Mouse (Mus musculus): ENCODE data around the gene Ttc38. TPM values are rescaled to one million over a fixed set of nuclear protein-coding genes. Genes with fewer than 3 reads are reported as not detected.

Ttc38 gene
- polyA plus RNA-seq, 1 experiment from 2014 or later, result 4.0 TPM

DNA sequence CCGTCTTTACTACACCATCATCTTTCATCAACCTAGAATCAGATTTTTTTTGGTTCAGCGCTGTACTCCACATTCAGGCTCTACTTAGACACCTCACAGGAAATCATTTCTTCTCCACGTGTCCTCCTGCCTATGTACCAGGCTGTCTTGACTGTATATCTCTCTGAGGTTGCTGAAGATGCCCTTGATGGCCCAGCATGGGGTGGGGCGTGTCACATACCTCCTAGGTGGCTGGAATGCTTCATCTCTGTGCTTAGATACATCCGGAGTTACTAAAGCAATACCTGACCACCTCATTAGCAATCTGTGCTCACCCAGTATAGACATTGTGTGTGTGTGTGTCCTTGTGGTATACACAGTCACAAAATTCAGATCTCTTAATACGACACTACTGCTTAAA, 36.6 kb upstream of the Ttc38 start:
- Histone ChIP-seq H3K9me3 (replicated peaks; ENCODE audit: control insufficient read depth, low read length) (no peaks in the 10 kb centered on the region), H3K4me2 (no peak overlapping the region), H3K4me1 (ENCODE audit: control insufficient read depth, insufficient read depth, low read length) (no peaks in the 10 kb centered on the region), H3K4me3 (ENCODE audit: low read depth, low read length) (no peak overlapping the region), H3K27me3 (ENCODE audit: control insufficient read depth, insufficient read depth, low read length) (no peaks in the 10 kb centered on the region; the same call in 1 of the 2 replicates), H3K36me3 (ENCODE audit: control insufficient read depth, insufficient read depth, low read length) (no peaks in the 10 kb centered on the region), H3K27ac (ENCODE audit: low read depth, low read length) (no peak overlapping the region), H3K9ac (ENCODE audit: low read depth, low read length) (no peak overlapping the region)
- no peak for ATAC-seq (replicated peaks; ENCODE audit: insufficient number of reproducible peaks, low FRiP score, low TSS enrichment)
- WGBS (ENCODE audit: insufficient replicate concordance), result 65% methylated on average over 6 of the region's 6 CpGs

- Histone ChIP-seq H3K36me3 (ENCODE audit: control insufficient read depth, insufficient read depth, low read length) (no peaks in the 10 kb centered on the region), H3K27me3 (ENCODE audit: control insufficient read depth, insufficient read depth, low read length) (no peaks in the 10 kb centered on the region), H3K4me3 (ENCODE audit: low read depth, low read length) (no peak overlapping the region), H3K27ac (ENCODE audit: low read depth, low read length) (no peak overlapping the region), H3K4me2 (no peak overlapping the region), H3K9me3 (replicated peaks; ENCODE audit: control insufficient read depth, low read length) (no peaks in the 10 kb centered on the region), H3K4me1 (ENCODE audit: control insufficient read depth, insufficient read depth, low read length) (no peaks in the 10 kb centered on the region), H3K9ac (ENCODE audit: low read depth, low read length) (no peak overlapping the region)
- 80% methylated on average over 8 of the region's 8 CpGs for WGBS (ENCODE audit: insufficient replicate concordance)
- ATAC-seq (replicated peaks; ENCODE audit: insufficient number of reproducible peaks, low FRiP score, low TSS enrichment), result no peak
Measured at GRCm38 (mm10) chr15:85798676-85799075, 33.4 kb upstream of the Ttc38 start.

GRCm38 (mm10) chr15:85802931-85803330, 29.2 kb upstream of the Ttc38 start:
- ATAC-seq (replicated peaks; ENCODE audit: insufficient number of reproducible peaks, low FRiP score, low TSS enrichment), result no peak
- Histone ChIP-seq H3K36me3 (ENCODE audit: control insufficient read depth, insufficient read depth, low read length) (no peaks in the 10 kb centered on the region), H3K27me3 (ENCODE audit: control insufficient read depth, insufficient read depth, low read length) (no peaks in the 10 kb centered on the region), H3K9ac (ENCODE audit: low read depth, low read length) (no peak overlapping the region), H3K4me2 (no peak overlapping the region), H3K4me1 (ENCODE audit: control insufficient read depth, insufficient read depth, low read length) (no peaks in the 10 kb centered on the region), H3K27ac (ENCODE audit: low read depth, low read length) (no peak overlapping the region), H3K9me3 (replicated peaks; ENCODE audit: control insufficient read depth, low read length) (no peaks in the 10 kb centered on the region), H3K4me3 (ENCODE audit: low read depth, low read length) (no peak overlapping the region)
- 72% methylated on average over 2 of the region's 2 CpGs for WGBS (ENCODE audit: insufficient replicate concordance)

DNA sequence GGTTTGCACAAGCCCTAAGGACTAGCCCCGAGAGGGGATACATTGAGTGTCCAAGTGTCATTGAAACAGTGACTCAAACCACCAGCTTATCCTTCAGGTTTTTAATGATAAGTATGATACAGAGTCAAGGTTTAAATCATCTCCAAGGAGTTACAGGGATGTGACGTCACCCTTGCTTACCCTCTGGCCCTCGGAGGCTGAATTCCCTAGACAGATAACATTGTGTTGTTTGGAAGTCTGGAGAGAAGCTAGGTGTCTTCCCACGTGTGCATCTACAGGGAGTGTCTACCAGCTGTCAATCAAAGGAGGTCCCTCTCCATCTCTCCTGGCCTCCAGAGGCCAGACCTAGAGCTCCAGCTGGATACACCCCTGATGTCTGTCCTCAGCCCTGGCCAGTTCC, 25.2 kb upstream of the Ttc38 start:
- H3K36me3 ChIP-seq (ENCODE audit: control insufficient read depth, insufficient read depth, low read length), result no peaks in the 10 kb centered on the region; the same call in 1 of the 2 replicates
- H3K27ac ChIP-seq (ENCODE audit: low read depth, low read length), result no peak overlapping the region
- no peaks in the 10 kb centered on the region for H3K27me3 ChIP-seq (ENCODE audit: control insufficient read depth, insufficient read depth, low read length)
- WGBS (ENCODE audit: insufficient replicate concordance), result 56% methylated on average over 4 of the region's 4 CpGs
- H3K9me3 ChIP-seq (replicated peaks; ENCODE audit: control insufficient read depth, low read length), result no peaks in the 10 kb centered on the region
- no peak overlapping the region for H3K4me3 ChIP-seq (ENCODE audit: low read depth, low read length)
- H3K4me1 ChIP-seq (ENCODE audit: control insufficient read depth, insufficient read depth, low read length), result peaks cover 6% of the 10 kb centered on the region
- H3K9ac ChIP-seq (ENCODE audit: low read depth, low read length), result no peak overlapping the region
- no peak overlapping the region for H3K4me2 ChIP-seq
- ATAC-seq (replicated peaks; ENCODE audit: insufficient number of reproducible peaks, low FRiP score, low TSS enrichment), result no peak

DNA sequence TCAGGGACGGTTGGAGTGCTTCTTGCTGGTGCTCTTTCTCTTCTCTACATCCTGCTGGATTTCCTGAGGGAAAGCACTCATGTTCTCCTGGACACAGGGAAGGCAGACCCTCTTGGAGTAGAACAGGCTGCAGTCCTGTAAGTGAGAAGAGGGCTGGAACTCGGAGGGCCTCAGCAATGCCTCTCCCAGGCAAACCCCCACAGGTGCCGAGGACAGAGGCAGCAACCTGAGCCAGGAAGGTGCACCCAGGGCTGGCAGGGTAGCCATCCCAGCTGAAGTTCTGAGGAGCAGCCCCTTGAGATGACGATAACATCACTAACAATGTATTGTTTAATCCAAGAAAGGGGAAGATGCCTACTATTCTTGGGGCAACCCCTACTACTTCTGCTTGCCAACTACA, 24.7 kb upstream of the Ttc38 start:
- H3K27ac ChIP-seq (ENCODE audit: low read depth, low read length), result no peak overlapping the region
- H3K4me1 ChIP-seq (ENCODE audit: control insufficient read depth, insufficient read depth, low read length), result peaks cover 6% of the 10 kb centered on the region
- no peaks in the 10 kb centered on the region for H3K27me3 ChIP-seq (ENCODE audit: control insufficient read depth, insufficient read depth, low read length)
- H3K36me3 ChIP-seq (ENCODE audit: control insufficient read depth, insufficient read depth, low read length), result no peaks in the 10 kb centered on the region; the same call in 1 of the 2 replicates
- H3K9me3 ChIP-seq (replicated peaks; ENCODE audit: control insufficient read depth, low read length), result no peaks in the 10 kb centered on the region
- ATAC-seq (replicated peaks; ENCODE audit: insufficient number of reproducible peaks, low FRiP score, low TSS enrichment), result no peak
- H3K4me3 ChIP-seq (ENCODE audit: low read depth, low read length), result no peak overlapping the region
- no peak overlapping the region for H3K9ac ChIP-seq (ENCODE audit: low read depth, low read length)
- 77% methylated on average over 4 of the region's 4 CpGs for WGBS (ENCODE audit: insufficient replicate concordance)
- no peak overlapping the region for H3K4me2 ChIP-seq

DNA sequence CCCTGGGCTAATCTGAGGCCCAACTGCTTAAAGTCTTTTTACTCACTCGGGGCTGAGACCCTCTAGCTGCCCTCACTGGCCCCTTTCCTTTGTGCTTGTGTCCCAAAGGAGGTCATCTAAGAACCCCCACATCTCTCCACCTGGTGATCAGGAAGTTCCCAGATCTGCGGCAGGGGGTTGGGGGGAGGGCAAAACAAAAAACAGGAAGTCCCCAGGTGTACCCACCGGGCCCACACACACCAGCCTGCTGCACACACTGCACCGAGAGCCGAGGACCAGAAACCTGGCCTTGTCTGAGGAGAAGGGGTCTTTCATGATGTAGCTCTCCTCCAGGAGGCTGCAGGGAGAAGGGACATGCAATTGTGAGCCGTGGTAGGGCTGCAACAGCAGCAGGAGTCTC, 24.1 kb upstream of the Ttc38 start:
- Histone ChIP-seq H3K27me3 (ENCODE audit: control insufficient read depth, insufficient read depth, low read length) (no peaks in the 10 kb centered on the region), H3K9me3 (replicated peaks; ENCODE audit: control insufficient read depth, low read length) (no peaks in the 10 kb centered on the region), H3K4me2 (no peak overlapping the region), H3K27ac (ENCODE audit: low read depth, low read length) (no peak overlapping the region), H3K4me3 (ENCODE audit: low read depth, low read length) (no peak overlapping the region), H3K4me1 (ENCODE audit: control insufficient read depth, insufficient read depth, low read length) (peaks cover 6% of the 10 kb centered on the region), H3K36me3 (ENCODE audit: control insufficient read depth, insufficient read depth, low read length) (no peaks in the 10 kb centered on the region; the same call in 1 of the 2 replicates), H3K9ac (ENCODE audit: low read depth, low read length) (no peak overlapping the region)
- WGBS (ENCODE audit: insufficient replicate concordance), result 78% methylated on average over 6 of the region's 6 CpGs
- ATAC-seq (replicated peaks; ENCODE audit: insufficient number of reproducible peaks, low FRiP score, low TSS enrichment), result no peak

- Histone ChIP-seq H3K4me1 (ENCODE audit: control insufficient read depth, insufficient read depth, low read length) (peaks cover 6% of the 10 kb centered on the region), H3K4me3 (ENCODE audit: low read depth, low read length) (no peak overlapping the region)
- no peak for ATAC-seq (replicated peaks; ENCODE audit: insufficient number of reproducible peaks, low FRiP score, low TSS enrichment)
Measured at GRCm38 (mm10) chr15:85808434-85808833, 23.7 kb upstream of the Ttc38 start.

DNA sequence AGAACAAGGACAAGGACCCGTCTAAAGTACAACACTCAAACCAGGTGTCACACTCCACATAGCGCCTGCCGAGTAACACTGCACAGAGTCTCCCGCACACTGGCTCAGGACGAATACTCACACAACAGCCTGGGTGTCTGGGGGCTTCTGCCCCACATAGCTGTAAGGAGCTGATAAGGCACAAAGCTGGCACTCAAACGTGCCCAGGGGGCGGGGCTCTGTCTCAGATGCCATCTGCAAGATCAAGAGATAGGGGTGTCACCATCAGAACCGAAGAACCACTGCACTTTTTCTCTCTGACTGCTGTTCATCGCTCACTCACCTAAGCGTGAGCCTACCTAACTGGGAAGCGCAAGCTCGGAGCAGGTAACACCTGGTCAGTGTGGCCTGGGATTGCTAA, 23.0 kb upstream of the Ttc38 start:
- 85% methylated on average over 12 of the region's 12 CpGs for WGBS (ENCODE audit: insufficient replicate concordance)

More at GRCm38 (mm10) chr15:85808434-85808833, 23.7 kb upstream of the Ttc38 start:
- H3K27ac ChIP-seq (ENCODE audit: low read depth, low read length), result no peak overlapping the region
- H3K36me3 ChIP-seq (ENCODE audit: control insufficient read depth, insufficient read depth, low read length), result no peaks in the 10 kb centered on the region; the same call in 1 of the 2 replicates
- no peaks in the 10 kb centered on the region for H3K9me3 ChIP-seq (replicated peaks; ENCODE audit: control insufficient read depth, low read length)
- 59% methylated on average over 8 of the region's 8 CpGs for WGBS (ENCODE audit: insufficient replicate concordance)
- H3K9ac ChIP-seq (ENCODE audit: low read depth, low read length), result no peak overlapping the region
- no peaks in the 10 kb centered on the region for H3K27me3 ChIP-seq (ENCODE audit: control insufficient read depth, insufficient read depth, low read length)
- no peak overlapping the region for H3K4me2 ChIP-seq

GRCm38 (mm10) chr15:85810462-85810805, 21.7 kb upstream of the Ttc38 start:
- Histone ChIP-seq H3K27me3 (ENCODE audit: control insufficient read depth, insufficient read depth, low read length) (no peaks in the 10 kb centered on the region), H3K36me3 (ENCODE audit: control insufficient read depth, insufficient read depth, low read length) (no peaks in the 10 kb centered on the region; the same call in 1 of the 2 replicates), H3K4me1 (ENCODE audit: control insufficient read depth, insufficient read depth, low read length) (peaks cover 6% of the 10 kb centered on the region), H3K4me3 (ENCODE audit: low read depth, low read length) (peak overlapping the region; percentile 80), H3K4me2 (peak overlapping the region; percentile 90), H3K9ac (ENCODE audit: low read depth, low read length) (peak overlapping the region; percentile 50; the same call in 1 of the 2 replicates), H3K27ac (ENCODE audit: low read depth, low read length) (peak overlapping the region; percentile 95), H3K9me3 (replicated peaks; ENCODE audit: control insufficient read depth, low read length) (no peaks in the 10 kb centered on the region)
- ATAC-seq (replicated peaks; ENCODE audit: insufficient number of reproducible peaks, low FRiP score, low TSS enrichment), result no peak
- WGBS (ENCODE audit: insufficient replicate concordance), result 51% methylated on average over 5 of the region's 5 CpGs

More for the DNA sequence above, 23.0 kb upstream of the Ttc38 start:
- Histone ChIP-seq H3K4me1 (ENCODE audit: control insufficient read depth, insufficient read depth, low read length) (peaks cover 6% of the 10 kb centered on the region), H3K4me3 (ENCODE audit: low read depth, low read length) (no peak overlapping the region), H3K4me2 (no peak overlapping the region), H3K9me3 (replicated peaks; ENCODE audit: control insufficient read depth, low read length) (no peaks in the 10 kb centered on the region), H3K36me3 (ENCODE audit: control insufficient read depth, insufficient read depth, low read length) (no peaks in the 10 kb centered on the region; the same call in 1 of the 2 replicates), H3K27ac (ENCODE audit: low read depth, low read length) (no peak overlapping the region), H3K9ac (ENCODE audit: low read depth, low read length) (no peak overlapping the region), H3K27me3 (ENCODE audit: control insufficient read depth, insufficient read depth, low read length) (no peaks in the 10 kb centered on the region)
- ATAC-seq (replicated peaks; ENCODE audit: insufficient number of reproducible peaks, low FRiP score, low TSS enrichment), result no peak
